Mouse (Mus musculus) embryonic fibroblast, embryonic 13.5 days (primary cell): ENCODE measurements around the gene Slc30a2.

Experiments used
- CTCF ChIP-seq: IDR thresholded peaks from 2 replicates; pipeline ENCODE4 v1.5.1; 2011; ENCODE audit warnings: mild to moderate bottlenecking, control low read depth, low read length, moderate library complexity, borderline replicate concordance; ENCODE audit not compliant: insufficient read depth
- POLR2A ChIP-seq: IDR thresholded peaks from 2 replicates; pipeline ENCODE4 v1.6.1; 2011; ENCODE audit warnings: low read depth, mild to moderate bottlenecking, control low read depth, low read length, moderate library complexity

DNA sequence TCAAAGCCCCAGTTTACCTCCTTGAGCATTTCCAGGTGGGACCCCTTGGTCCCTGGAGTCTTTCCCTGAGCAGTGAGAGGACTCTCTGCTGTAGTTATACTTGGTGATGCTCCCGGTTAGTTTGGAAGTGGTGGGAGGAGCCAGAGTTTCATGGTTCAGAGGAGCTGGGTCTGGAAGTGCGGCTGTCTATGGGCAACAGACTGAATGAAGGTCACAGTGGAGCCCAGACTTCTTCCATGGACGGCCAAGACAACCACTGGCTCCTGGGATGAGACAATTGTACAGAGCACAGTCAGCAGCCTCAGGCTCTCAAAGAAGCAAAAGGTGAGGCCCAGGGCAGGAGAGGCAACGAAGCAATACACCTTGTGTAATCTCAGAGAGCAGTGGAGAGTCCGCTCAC, 12.7 kb upstream of the Slc30a2 start:
- TF ChIP-seq CTCF (no peak), POLR2A (no peak)
